Mouse (Mus musculus) thymus, postnatal 4 days (tissue): Measurements from ENCODE around the gene Lats1.
"Not testable (repeated sequence)": the region's sequence is repeated elsewhere in the genome, so short reads cannot be mapped to it uniquely, and the experiment has no call there.

Experiments
- DNase-seq: peaks from one replicate; pipeline ENCODE4 v3.0.0; 2021

Lats1 gene

GRCm38 (mm10) chr10:7727011-7727410 lies 46.0 kb downstream of the Lats1 start:
- DNase-seq, result no peak

- no peak for DNase-seq
Observed at GRCm38 (mm10) chr10:7731582-7731981, 50.6 kb downstream of the Lats1 start.

- DNase-seq, result no peak
Observed at GRCm38 (mm10) chr10:7737122-7737521, 56.1 kb downstream of the Lats1 start.

GRCm38 (mm10) chr10:7737914-7738313 lies 56.9 kb downstream of the Lats1 start:
- DNase-seq, result no peak

- not testable (repeated sequence) for DNase-seq
Observed at GRCm38 (mm10) chr10:7745528-7745927, 64.5 kb downstream of the Lats1 start.

GRCm38 (mm10) chr10:7748752-7749151 lies 67.7 kb downstream of the Lats1 start:
- DNase-seq, result no peak

GRCm38 (mm10) chr10:7757544-7757943 lies 76.5 kb downstream of the Lats1 start:
- DNase-seq, result no peak
